Comparison of ENCODE assay signal across 8 mouse cellular contexts in the genomic region with DNA sequence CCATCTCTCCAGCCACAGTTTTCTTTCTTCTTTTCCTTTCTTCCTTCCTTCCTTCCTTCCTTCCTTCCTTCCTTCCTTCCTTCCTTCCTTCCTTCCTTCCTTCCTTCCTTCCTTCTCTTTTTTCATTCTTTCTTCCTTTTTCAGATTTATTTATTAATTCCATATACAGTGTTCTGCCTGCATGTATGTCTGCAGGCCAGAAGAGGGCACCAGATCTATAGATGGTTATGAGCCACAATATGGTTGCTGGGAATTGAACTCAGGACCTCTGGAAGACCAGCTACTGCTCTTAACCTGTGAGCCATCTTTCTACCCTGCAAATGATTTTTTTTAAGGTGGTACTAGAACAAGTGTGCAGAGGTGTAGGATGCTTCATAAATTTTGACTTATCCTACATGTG.
DNase-seq lines count a peak whose midpoint lies in the region; ATAC-seq and TF ChIP-seq lines count a peak whose summit lies in the region.
"Not testable (repeated sequence)": the region's sequence is repeated elsewhere in the genome, so short reads cannot be mapped to it uniquely, and the experiment has no call there.

No protein-coding gene starts in this region.

- H3K9ac ChIP-seq in heart, postnatal 0 days (replicated peaks; ENCODE audit: low read depth, low read length); kidney, postnatal 0 days (ENCODE audit: low read depth, low read length); liver, embryonic 14.5 days (replicated peaks); midbrain, embryonic 14.5 days (replicated peaks; ENCODE audit: low read length): not testable (repeated sequence)

- H3K9me3 ChIP-seq in E14TG2a.4 (ENCODE audit: low read length); heart, postnatal 0 days (replicated peaks; ENCODE audit: control insufficient read depth, low read length); kidney, postnatal 0 days (replicated peaks; ENCODE audit: low read length); liver, embryonic 14.5 days (ENCODE audit: control insufficient read depth, low read length); midbrain, embryonic 14.5 days (ENCODE audit: control insufficient read depth, low read length): not testable (repeated sequence)

- not testable (repeated sequence) for H3K4me1 ChIP-seq in E14TG2a.4 (replicated peaks; ENCODE audit: low read depth, low read length); cortical plate, adult 2 months (ENCODE audit: control insufficient read depth, insufficient read depth, low read length); heart, postnatal 0 days (ENCODE audit: control insufficient read depth, insufficient read depth); kidney, postnatal 0 days (replicated peaks; ENCODE audit: insufficient read depth, low read length); liver, embryonic 14.5 days (replicated peaks; ENCODE audit: control insufficient read depth in 2 of 2, insufficient read depth in 2 of 2, low read length in 1 of 2); midbrain, embryonic 14.5 days (ENCODE audit: control insufficient read depth, insufficient read depth, low read length)

- peak; percentile 39 for DNase-seq in 3T3-L1 (ENCODE audit: low read depth, low spot score)
- DNase-seq in R1 (ENCODE audit: low read depth, low spot score) = peak; percentile 7
- DNase-seq in heart, postnatal 0 days (ENCODE audit: low spot score); kidney, postnatal 0 days (ENCODE audit: low spot score); liver, embryonic 14.5 days (ENCODE audit: low read depth in 3 of 3, low spot score in 3 of 3): not testable (repeated sequence)
- DNase-seq in midbrain, embryonic 14.5 days = peak; percentile 12

- not testable (repeated sequence) for H3K4me2 ChIP-seq in heart, postnatal 0 days (ENCODE audit: low read depth, low read length); kidney, postnatal 0 days (ENCODE audit: low read length); liver, embryonic 14.5 days (ENCODE audit: low read depth); midbrain, embryonic 14.5 days (ENCODE audit: low read length)

- not testable (repeated sequence) for H3K4me3 ChIP-seq in E14TG2a.4 (replicated peaks; ENCODE audit: low read length); cortical plate, adult 2 months (ENCODE audit: insufficient read depth, low read length); heart, postnatal 0 days (ENCODE audit: low read depth, low read length); kidney, postnatal 0 days (replicated peaks; ENCODE audit: low read depth, low read length); liver, embryonic 14.5 days (ENCODE audit: insufficient read depth in 1 of 2, low read depth in 2 of 2, low read length in 2 of 2); midbrain, embryonic 14.5 days (replicated peaks; ENCODE audit: low read depth, low read length)

- TF ChIP-seq CTCF in E14TG2a.4 (conservative IDR thresholded peaks at IDR 0.05; ENCODE audit: low read length) = peak; percentile 25
- peak; percentile 15; the same call in 1 of the 2 replicates for TF ChIP-seq CTCF in cortical plate, adult 2 months (IDR thresholded peaks at IDR 0.05; ENCODE audit: extremely low read depth, insufficient read depth, low read length)
- TF ChIP-seq CTCF in heart, postnatal 0 days (IDR thresholded peaks at IDR 0.05; ENCODE audit: low read depth) = peak; percentile 26; the same call in 1 of the 2 replicates
- peak; percentile 63 for TF ChIP-seq CTCF in kidney, postnatal 0 days (IDR thresholded peaks at IDR 0.05; ENCODE audit: low read depth)
- peak; percentile 16; the same call in 1 of the 2 replicates for TF ChIP-seq CTCF in liver, embryonic 14.5 days (IDR thresholded peaks at IDR 0.05; ENCODE audit: low read depth)

- not testable (repeated sequence) for H3K27ac ChIP-seq in cortical plate, adult 2 months (ENCODE audit: insufficient read depth, low read length); heart, postnatal 0 days (ENCODE audit: low read depth); kidney, postnatal 0 days; liver, embryonic 14.5 days; midbrain, embryonic 14.5 days (replicated peaks; ENCODE audit: low read depth, low read length)

- not testable (repeated sequence) for TF ChIP-seq POLR2A in cortical plate, adult 2 months (IDR thresholded peaks at IDR 0.05; ENCODE audit: extremely low read depth, insufficient read depth, low read length)

- H3K27me3 ChIP-seq in E14TG2a.4 (ENCODE audit: insufficient read depth, low read length); heart, postnatal 0 days (ENCODE audit: control insufficient read depth, insufficient read depth, low read length); kidney, postnatal 0 days (ENCODE audit: insufficient read depth, low read length); liver, embryonic 14.5 days (ENCODE audit: control insufficient read depth, insufficient read depth, low read length); midbrain, embryonic 14.5 days (ENCODE audit: control insufficient read depth, insufficient read depth, low read length): not testable (repeated sequence)

- H3K36me3 ChIP-seq in E14TG2a.4 (ENCODE audit: insufficient read depth, low read length); heart, postnatal 0 days (replicated peaks; ENCODE audit: control insufficient read depth, insufficient read depth, low read length); kidney, postnatal 0 days (ENCODE audit: insufficient read depth, low read length); liver, embryonic 14.5 days (replicated peaks; ENCODE audit: control insufficient read depth, insufficient read depth, low read depth); midbrain, embryonic 14.5 days (ENCODE audit: control insufficient read depth, insufficient read depth, low read length): not testable (repeated sequence)

- ATAC-seq in heart, postnatal 0 days (ENCODE audit: insufficient read depth, low read depth); kidney, postnatal 0 days (replicated peaks; ENCODE audit: low FRiP score, low read depth); liver, embryonic 14.5 days (ENCODE audit: insufficient read depth); midbrain, embryonic 14.5 days (ENCODE audit: low FRiP score, low TSS enrichment): not testable (repeated sequence)

- TF ChIP-seq EP300 in heart, postnatal 0 days (IDR thresholded peaks at IDR 0.05; ENCODE audit: low read depth); liver, embryonic 14.5 days (IDR thresholded peaks at IDR 0.05; ENCODE audit: low read depth): not testable (repeated sequence)
